Mouse (Mus musculus): ENCODE results near the gene Slc48a1. TPM values are rescaled to one million over a fixed set of nuclear protein-coding genes. Genes with fewer than 3 reads are reported as not detected.

Slc48a1 gene
- total RNA-seq, 2 experiments from 2014 or later = 45.0 to 48.7 TPM

- DNase-seq (ENCODE audit: low spot score) = peak; percentile 85
Measured at GRCm38 (mm10) chr15:97839991-97840455, 61.7 kb downstream of the Slc48a1 start.

DNA sequence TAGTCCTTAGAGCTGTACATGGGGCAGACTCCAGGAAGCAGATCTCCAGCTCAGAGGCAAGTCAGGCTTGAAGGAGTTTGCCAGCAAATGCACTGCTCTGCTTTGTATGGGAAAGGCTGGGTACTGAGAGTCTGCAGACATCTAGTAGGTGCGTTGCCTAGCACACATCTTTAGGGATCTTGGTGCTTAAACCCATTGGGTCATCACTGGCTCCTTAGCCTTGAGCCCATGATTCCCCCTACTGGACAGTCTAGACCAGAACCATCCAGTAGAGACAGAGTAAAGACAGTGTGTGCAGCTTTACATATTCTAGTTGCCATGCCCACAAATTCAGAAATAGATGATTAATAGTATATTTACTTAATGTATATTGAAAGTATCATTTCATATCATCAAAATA lies 62.5 kb downstream of the Slc48a1 start:
- no peak for DNase-seq (ENCODE audit: low spot score)

GRCm38 (mm10) chr15:97841383-97841782 lies 63.1 kb downstream of the Slc48a1 start:
- DNase-seq (ENCODE audit: low spot score) = no peak

- no peak for DNase-seq (ENCODE audit: low spot score)
Measured at GRCm38 (mm10) chr15:97842058-97842457, 63.7 kb downstream of the Slc48a1 start.

Other genes starting within 250 kb of the Slc48a1 start
- 10 to 100 TPM; 12.0 to 14.0 TPM for gene Rpap3, start 72.7 kb upstream of the Slc48a1 start, total RNA-seq (2021)
- gene Endou, start 47.2 kb upstream of the Slc48a1 start, total RNA-seq (2021) = under 1 TPM; 0.34 to 0.45 TPM
- gene Rapgef3, start 10.5 kb upstream of the Slc48a1 start, total RNA-seq (2021) = 1 to 10 TPM; 6.6 to 9.0 TPM
- gene Hdac7, start 66.0 kb downstream of the Slc48a1 start, total RNA-seq (2021) = 10 to 100 TPM in 1 of 2 experiments, 1 to 10 TPM in 1; 6.2 to 10.3 TPM
- under 1 TPM; 0.09 TPM for gene Vdr, start 132.1 kb downstream of the Slc48a1 start, total RNA-seq (2021)
- 1 to 10 TPM; 5.8 to 7.4 TPM for gene Tmem106c, start 185.7 kb downstream of the Slc48a1 start, total RNA-seq (2021)
- gene Col2a1, start 226.2 kb downstream of the Slc48a1 start, total RNA-seq (2021) = under 1 TPM; 0.19 to 0.37 TPM